Mouse (Mus musculus) adrenal gland, postnatal 25 days (tissue): ENCODE data around the gene Mmp20. TPM values are rescaled to one million over a fixed set of nuclear protein-coding genes. Genes with fewer than 3 reads are reported as not detected.

ENCODE experiments used
- DNase-seq: peaks from one replicate; pipeline ENCODE4 v3.0.0; 2021; ENCODE audit warnings: mixed read lengths
- total RNA-seq: library from RNA; stranded (reverse); gene quantifications from 2 replicates; pipeline ENCODE4 v1.2.3, GENCODE M21; 2021

The Mmp20 gene
- total RNA-seq, 1 experiment from 2014 or later = not detected

GRCm38 (mm10) chr9:7691790-7692189 is 63.8 kb downstream of the Mmp20 start, which contains the start of gene Mmp7:
Mmp7 (plus strand) TSS chr9:7692090.
- no peak for DNase-seq

GRCm38 (mm10) chr9:7693961-7694360 is 65.9 kb downstream of the Mmp20 start:
- DNase-seq = no peak

GRCm38 (mm10) chr9:7695646-7696045 is 67.6 kb downstream of the Mmp20 start:
- DNase-seq = no peak

GRCm38 (mm10) chr9:7708698-7709097 is 80.7 kb downstream of the Mmp20 start:
- no peak for DNase-seq

GRCm38 (mm10) chr9:7711196-7711595 is 83.2 kb downstream of the Mmp20 start:
- no peak for DNase-seq

GRCm38 (mm10) chr9:7714062-7714907 is 86.3 kb downstream of the Mmp20 start:
- no peak for DNase-seq

GRCm38 (mm10) chr9:7714908-7715175 is 86.8 kb downstream of the Mmp20 start:
- no peak for DNase-seq

- DNase-seq = no peak
Observed at GRCm38 (mm10) chr9:7721543-7721942, 93.5 kb downstream of the Mmp20 start.

Other genes with a start within 250 kb of the Mmp20 start
- gene Mmp1b, start 240.2 kb upstream of the Mmp20 start, total RNA-seq = not detected in 2 replicates
- not detected in 2 replicates for gene Mmp3, start 182.4 kb upstream of the Mmp20 start, total RNA-seq
- not detected in 2 replicates for gene Mmp10, start 125.9 kb upstream of the Mmp20 start, total RNA-seq
- gene Mmp8, start 69.8 kb upstream of the Mmp20 start, total RNA-seq = 0.15 TPM in 1 of 2 replicates, not detected in the other
- gene Mmp27, start 56.8 kb upstream of the Mmp20 start, total RNA-seq = 5.5 and 9.0 TPM in 2 replicates
- gene Mmp7, start 63.9 kb downstream of the Mmp20 start, total RNA-seq = not detected in 2 replicates
- gene Tmem123, start 135.8 kb downstream of the Mmp20 start, total RNA-seq = 209 TPM in 2 replicates
- 59.7 and 72.9 TPM in 2 replicates for gene Birc2, start 208.8 kb downstream of the Mmp20 start, total RNA-seq
- gene Birc3, start 245.0 kb downstream of the Mmp20 start, total RNA-seq = 36.9 and 44.4 TPM in 2 replicates